Mouse (Mus musculus): ENCODE results near the gene Pappa. TPM values are rescaled to one million over a fixed set of nuclear protein-coding genes. Genes with fewer than 3 reads are reported as not detected.

Gene Pappa
- polyA plus RNA-seq, 1 experiment from 2014 or later, result 0.87 TPM

- H3K4me3 ChIP-seq (ENCODE audit: low read length), result no peak overlapping the region
- no peaks in the 10 kb centered on the region for H3K9me3 ChIP-seq (ENCODE audit: control insufficient read depth, low read length)
- H3K4me2 ChIP-seq (ENCODE audit: low read depth, low read length), result no peak overlapping the region
- 79% methylated on average over 1 of the region's 1 CpGs for WGBS
- no peaks in the 10 kb centered on the region for H3K27me3 ChIP-seq (ENCODE audit: control insufficient read depth, insufficient read depth, low read depth, low read length)
- no peaks in the 10 kb centered on the region for H3K36me3 ChIP-seq (ENCODE audit: control insufficient read depth, insufficient read depth, low read length)
- H3K27ac ChIP-seq (ENCODE audit: low read length), result no peak overlapping the region
- ATAC-seq (ENCODE audit: low read depth), result no peak
- H3K4me1 ChIP-seq (replicated peaks; ENCODE audit: control insufficient read depth, insufficient read depth, low read length), result no peaks in the 10 kb centered on the region; the same call in 1 of the 2 replicates
- no peak overlapping the region for H3K9ac ChIP-seq (ENCODE audit: low read length)
These were observed 149.4 kb downstream of the Pappa start for GRCm38 (mm10) chr4:65273299-65273851.

GRCm38 (mm10) chr4:65278451-65279271 lies 154.7 kb downstream of the Pappa start:
- Histone ChIP-seq H3K27me3 (ENCODE audit: control insufficient read depth, insufficient read depth, low read depth, low read length) (no peaks in the 10 kb centered on the region), H3K27ac (ENCODE audit: low read length) (no peak overlapping the region), H3K4me1 (replicated peaks; ENCODE audit: control insufficient read depth, insufficient read depth, low read length) (no peaks in the 10 kb centered on the region), H3K4me3 (ENCODE audit: low read length) (no peak overlapping the region), H3K4me2 (ENCODE audit: low read depth, low read length) (no peak overlapping the region), H3K36me3 (ENCODE audit: control insufficient read depth, insufficient read depth, low read length) (no peaks in the 10 kb centered on the region), H3K9ac (ENCODE audit: low read length) (no peak overlapping the region), H3K9me3 (ENCODE audit: control insufficient read depth, low read length) (no peaks in the 10 kb centered on the region)
- no peak for ATAC-seq (ENCODE audit: low read depth)
- WGBS, result 80% methylated on average over 10 of the region's 10 CpGs

- no peaks in the 10 kb centered on the region for H3K36me3 ChIP-seq (ENCODE audit: control insufficient read depth, insufficient read depth, low read length)
- no peak for ATAC-seq (ENCODE audit: low read depth)
- H3K9ac ChIP-seq (ENCODE audit: low read length), result no peak overlapping the region
- H3K9me3 ChIP-seq (ENCODE audit: control insufficient read depth, low read length), result no peaks in the 10 kb centered on the region
- no peak overlapping the region for H3K4me2 ChIP-seq (ENCODE audit: low read depth, low read length)
- H3K27me3 ChIP-seq (ENCODE audit: control insufficient read depth, insufficient read depth, low read depth, low read length), result no peaks in the 10 kb centered on the region
- 50% methylated on average over 4 of the region's 4 CpGs for WGBS
- H3K4me1 ChIP-seq (replicated peaks; ENCODE audit: control insufficient read depth, insufficient read depth, low read length), result no peaks in the 10 kb centered on the region
- no peak overlapping the region for H3K27ac ChIP-seq (ENCODE audit: low read length)
- no peak overlapping the region for H3K4me3 ChIP-seq (ENCODE audit: low read length)
These were observed 155.3 kb downstream of the Pappa start for GRCm38 (mm10) chr4:65279272-65279653.

GRCm38 (mm10) chr4:65279979-65280677 lies 156.2 kb downstream of the Pappa start:
- WGBS, result 7% methylated on average over 7 of the region's 7 CpGs
- no peaks in the 10 kb centered on the region for H3K4me1 ChIP-seq (replicated peaks; ENCODE audit: control insufficient read depth, insufficient read depth, low read length)
- H3K36me3 ChIP-seq (ENCODE audit: control insufficient read depth, insufficient read depth, low read length), result no peaks in the 10 kb centered on the region
- H3K27ac ChIP-seq (ENCODE audit: low read length), result no peak overlapping the region
- H3K4me2 ChIP-seq (ENCODE audit: low read depth, low read length), result no peak overlapping the region
- ATAC-seq (ENCODE audit: low read depth), result no peak
- H3K9me3 ChIP-seq (ENCODE audit: control insufficient read depth, low read length), result no peaks in the 10 kb centered on the region
- H3K4me3 ChIP-seq (ENCODE audit: low read length), result no peak overlapping the region
- H3K9ac ChIP-seq (ENCODE audit: low read length), result no peak overlapping the region
- no peaks in the 10 kb centered on the region for H3K27me3 ChIP-seq (ENCODE audit: control insufficient read depth, insufficient read depth, low read depth, low read length)

- no peak overlapping the region for H3K4me3 ChIP-seq (ENCODE audit: low read length)
- H3K9me3 ChIP-seq (ENCODE audit: control insufficient read depth, low read length), result no peaks in the 10 kb centered on the region
- no peak overlapping the region for H3K4me2 ChIP-seq (ENCODE audit: low read depth, low read length)
- no peaks in the 10 kb centered on the region for H3K36me3 ChIP-seq (ENCODE audit: control insufficient read depth, insufficient read depth, low read length)
- no peaks in the 10 kb centered on the region for H3K27me3 ChIP-seq (ENCODE audit: control insufficient read depth, insufficient read depth, low read depth, low read length)
- H3K27ac ChIP-seq (ENCODE audit: low read length), result no peak overlapping the region
- H3K4me1 ChIP-seq (replicated peaks; ENCODE audit: control insufficient read depth, insufficient read depth, low read length), result no peaks in the 10 kb centered on the region
- no peak for ATAC-seq (ENCODE audit: low read depth)
- no peak overlapping the region for H3K9ac ChIP-seq (ENCODE audit: low read length)
These were observed 156.9 kb downstream of the Pappa start for GRCm38 (mm10) chr4:65280888-65281287.

GRCm38 (mm10) chr4:65283611-65284010 lies 159.6 kb downstream of the Pappa start:
- no peaks in the 10 kb centered on the region for H3K4me1 ChIP-seq (replicated peaks; ENCODE audit: control insufficient read depth, insufficient read depth, low read length)
- no peaks in the 10 kb centered on the region for H3K27me3 ChIP-seq (ENCODE audit: control insufficient read depth, insufficient read depth, low read depth, low read length)
- H3K9me3 ChIP-seq (ENCODE audit: control insufficient read depth, low read length), result no peaks in the 10 kb centered on the region
- WGBS, result 79% methylated on average over 2 of the region's 2 CpGs
- no peak overlapping the region for H3K27ac ChIP-seq (ENCODE audit: low read length)
- no peak overlapping the region for H3K4me3 ChIP-seq (ENCODE audit: low read length)
- no peaks in the 10 kb centered on the region for H3K36me3 ChIP-seq (ENCODE audit: control insufficient read depth, insufficient read depth, low read length)
- no peak for ATAC-seq (ENCODE audit: low read depth)
- H3K9ac ChIP-seq (ENCODE audit: low read length), result no peak overlapping the region
- H3K4me2 ChIP-seq (ENCODE audit: low read depth, low read length), result no peak overlapping the region

- Histone ChIP-seq H3K27ac (ENCODE audit: low read length) (no peak overlapping the region), H3K36me3 (ENCODE audit: control insufficient read depth, insufficient read depth, low read length) (no peaks in the 10 kb centered on the region), H3K9ac (ENCODE audit: low read length) (no peak overlapping the region), H3K4me3 (ENCODE audit: low read length) (no peak overlapping the region), H3K4me1 (replicated peaks; ENCODE audit: control insufficient read depth, insufficient read depth, low read length) (no peaks in the 10 kb centered on the region), H3K27me3 (ENCODE audit: control insufficient read depth, insufficient read depth, low read depth, low read length) (no peaks in the 10 kb centered on the region), H3K4me2 (ENCODE audit: low read depth, low read length) (no peak overlapping the region), H3K9me3 (ENCODE audit: control insufficient read depth, low read length) (no peaks in the 10 kb centered on the region)
- 12% methylated on average over 1 of the region's 1 CpGs for WGBS
- no peak for ATAC-seq (ENCODE audit: low read depth)
These were observed 161.2 kb downstream of the Pappa start for GRCm38 (mm10) chr4:65285165-65285564.

GRCm38 (mm10) chr4:65289247-65289646 lies 165.3 kb downstream of the Pappa start:
- Histone ChIP-seq H3K4me2 (ENCODE audit: low read depth, low read length) (no peak overlapping the region), H3K9me3 (ENCODE audit: control insufficient read depth, low read length) (no peaks in the 10 kb centered on the region), H3K36me3 (ENCODE audit: control insufficient read depth, insufficient read depth, low read length) (no peaks in the 10 kb centered on the region), H3K4me3 (ENCODE audit: low read length) (no peak overlapping the region), H3K9ac (ENCODE audit: low read length) (no peak overlapping the region), H3K27ac (ENCODE audit: low read length) (no peak overlapping the region), H3K4me1 (replicated peaks; ENCODE audit: control insufficient read depth, insufficient read depth, low read length) (no peaks in the 10 kb centered on the region), H3K27me3 (ENCODE audit: control insufficient read depth, insufficient read depth, low read depth, low read length) (no peaks in the 10 kb centered on the region)
- no peak for ATAC-seq (ENCODE audit: low read depth)
- 34% methylated on average over 3 of the region's 3 CpGs for WGBS

GRCm38 (mm10) chr4:65295741-65296140 lies 171.8 kb downstream of the Pappa start:
- Histone ChIP-seq H3K9ac (ENCODE audit: low read length) (no peak overlapping the region), H3K4me2 (ENCODE audit: low read depth, low read length) (no peak overlapping the region), H3K36me3 (ENCODE audit: control insufficient read depth, insufficient read depth, low read length) (no peaks in the 10 kb centered on the region), H3K4me1 (replicated peaks; ENCODE audit: control insufficient read depth, insufficient read depth, low read length) (peaks cover 3% of the 10 kb centered on the region; the same call in 1 of the 2 replicates), H3K27me3 (ENCODE audit: control insufficient read depth, insufficient read depth, low read depth, low read length) (no peaks in the 10 kb centered on the region), H3K9me3 (ENCODE audit: control insufficient read depth, low read length) (no peaks in the 10 kb centered on the region), H3K4me3 (ENCODE audit: low read length) (no peak overlapping the region), H3K27ac (ENCODE audit: low read length) (no peak overlapping the region)
- ATAC-seq (ENCODE audit: low read depth), result peak; percentile 78
- 47% methylated on average over 1 of the region's 1 CpGs for WGBS
